Mouse (Mus musculus): ENCODE results near the gene 4930548H24Rik.
A peak's percentile ranks its signal among the peaks of the same experiment; 100 is the strongest.
"Not testable (repeated sequence)": the region's sequence is repeated elsewhere in the genome, so short reads cannot be mapped to it uniquely, and the experiment has no call there.

4930548H24Rik gene

GRCm38 (mm10) chr5:31485440-31485839, at the start of gene 4930548H24Rik:
TSS of gene 4930548H24Rik (plus strand) at chr5:31485740.
- DNase-seq (ENCODE audit: low spot score in 2 of 2), result no peak

- DNase-seq (ENCODE audit: low spot score in 2 of 2), result no peak
Observed at GRCm38 (mm10) chr5:31451336-31451735, 34.2 kb upstream of the 4930548H24Rik start.

- peak; percentile 74 to 92 for DNase-seq (ENCODE audit: low spot score in 2 of 2)
Observed at GRCm38 (mm10) chr5:31451878-31452561, 33.5 kb upstream of the 4930548H24Rik start, which contains the start of gene Zfp512. TSS of gene Zfp512 (plus strand) at chr5:31452431.

GRCm38 (mm10) chr5:31452562-31452878, 33.0 kb upstream of the 4930548H24Rik start:
- no peak for DNase-seq (ENCODE audit: low spot score in 2 of 2)

GRCm38 (mm10) chr5:31452886-31453410, 32.6 kb upstream of the 4930548H24Rik start:
- no peak for DNase-seq (ENCODE audit: low spot score in 2 of 2)

- DNase-seq (ENCODE audit: low spot score in 2 of 2), result no peak
Observed at GRCm38 (mm10) chr5:31467798-31468197, 17.7 kb upstream of the 4930548H24Rik start.

GRCm38 (mm10) chr5:31469711-31470110, 15.8 kb upstream of the 4930548H24Rik start:
- DNase-seq (ENCODE audit: low spot score in 2 of 2), result no peak

GRCm38 (mm10) chr5:31470334-31470733, 15.2 kb upstream of the 4930548H24Rik start:
- DNase-seq (ENCODE audit: low spot score in 2 of 2), result peak in 1 of 2 experiments; percentile 20

GRCm38 (mm10) chr5:31480536-31480935, 5.0 kb upstream of the 4930548H24Rik start:
- no peak for DNase-seq (ENCODE audit: low spot score in 2 of 2)

- DNase-seq (ENCODE audit: low spot score in 2 of 2), result no peak
Observed at GRCm38 (mm10) chr5:31487889-31488288, 2.3 kb downstream of the 4930548H24Rik start.

- DNase-seq (ENCODE audit: low spot score in 2 of 2), result no peak
Observed at GRCm38 (mm10) chr5:31489116-31489769, 3.7 kb downstream of the 4930548H24Rik start.

GRCm38 (mm10) chr5:31492031-31492430, 6.5 kb downstream of the 4930548H24Rik start:
- no peak for DNase-seq (ENCODE audit: low spot score in 2 of 2)

GRCm38 (mm10) chr5:31494513-31495297, 9.2 kb downstream of the 4930548H24Rik start, which contains the start of gene Gpn1:
TSS of gene Gpn1 (plus strand) at chr5:31494741.
- DNase-seq (ENCODE audit: low spot score in 2 of 2), result peak; percentile 78 to 79

- no peak for DNase-seq (ENCODE audit: low spot score in 2 of 2)
Observed at GRCm38 (mm10) chr5:31504843-31505242, 19.3 kb downstream of the 4930548H24Rik start.

GRCm38 (mm10) chr5:31512481-31512880, 26.9 kb downstream of the 4930548H24Rik start:
- no peak for DNase-seq (ENCODE audit: low spot score in 2 of 2)

- DNase-seq (ENCODE audit: low spot score in 2 of 2), result no peak
Observed at GRCm38 (mm10) chr5:31520556-31520955, 35.0 kb downstream of the 4930548H24Rik start.

- peak; percentile 49 to 69 for DNase-seq (ENCODE audit: low spot score in 2 of 2)
Observed at GRCm38 (mm10) chr5:31526354-31527116, 41.0 kb downstream of the 4930548H24Rik start, which contains the start of gene Slc4a1ap. TSS of gene Slc4a1ap (plus strand) at chr5:31526995.

- DNase-seq (ENCODE audit: low spot score in 2 of 2), result no peak
Observed at GRCm38 (mm10) chr5:31527117-31527680, 41.7 kb downstream of the 4930548H24Rik start.

- DNase-seq (ENCODE audit: low spot score in 2 of 2), result not testable (repeated sequence)
Observed at GRCm38 (mm10) chr5:31527707-31528106, 42.2 kb downstream of the 4930548H24Rik start, which contains the start of gene Supt7l. TSS of gene Supt7l (minus strand) at chr5:31527807.

GRCm38 (mm10) chr5:31528560-31528959, 43.0 kb downstream of the 4930548H24Rik start:
- no peak for DNase-seq (ENCODE audit: low spot score in 2 of 2)

- DNase-seq (ENCODE audit: low spot score in 2 of 2), result no peak
Observed at GRCm38 (mm10) chr5:31535228-31535627, 49.7 kb downstream of the 4930548H24Rik start.

Measured in urinary bladder, adult 18-20 months (tissue).